Mouse (Mus musculus) left cerebral cortex, adult 2 months (tissue): ENCODE data around the gene Cd2. TPM values are rescaled to one million over a fixed set of nuclear protein-coding genes. Genes with fewer than 3 reads are reported as not detected.

Source experiments
- DNase-seq, 2 experiments: peaks; one replicate each; pipeline ENCODE4 v3.0.0; 2021 to 2022; ENCODE audit warnings: low spot score in 2 of 2, mixed read lengths in 1 of 2; ENCODE audit errors: extremely low spot score in 1 of 2
- H3K27ac ChIP-seq: fragments of 200-600 bp; 2 replicates; pipeline ENCODE4 v1.8.1; 2022
- H3K4me3 ChIP-seq: fragments of 200-600 bp; 2 replicates; pipeline ENCODE4 v1.8.1; 2022
- CTCF ChIP-seq: fragments of 200-600 bp; IDR thresholded peaks from 2 replicates; pipeline ENCODE4 v1.8.1; 2022; ENCODE audit warnings: antibody characterized with exemption, mild to moderate bottlenecking, moderate library complexity
- intact Hi-C: fragments of 180-260 bp; cut with DNase I; formaldehyde crosslinking; loops from one replicate; pipeline ENCODE4 v1.15.1; 2025
- total RNA-seq, 2 experiments: library from RNA; stranded (reverse); gene quantifications; 2 replicates each; pipeline ENCODE4 v1.2.3; 2021

The Cd2 gene
- total RNA-seq, 2 experiments from 2014 or later = not detected

- Histone ChIP-seq H3K4me3 (no peak overlapping the region), H3K27ac (no peak overlapping the region)
- TF ChIP-seq CTCF = no peak
- intact Hi-C loops = no loop called here
- DNase-seq = no peak
Observed at GRCm38 (mm10) chr3:101265561-101266091, 22.1 kb downstream of the Cd2 start.

- Histone ChIP-seq H3K4me3 (no peak overlapping the region), H3K27ac (no peak overlapping the region)
- TF ChIP-seq CTCF = no peak
- intact Hi-C loops = no loop called here
- DNase-seq = no peak
Observed at GRCm38 (mm10) chr3:101258976-101259375, 28.8 kb downstream of the Cd2 start.

GRCm38 (mm10) chr3:101256090-101256489 lies 31.6 kb downstream of the Cd2 start:
- TF ChIP-seq CTCF = no peak
- H3K27ac ChIP-seq = no peak overlapping the region
- intact Hi-C loops = no loop called here
- DNase-seq = no peak
- no peak overlapping the region for H3K4me3 ChIP-seq

GRCm38 (mm10) chr3:101252141-101252540 lies 35.6 kb downstream of the Cd2 start:
- H3K27ac ChIP-seq = no peak overlapping the region
- no peak overlapping the region for H3K4me3 ChIP-seq
- TF ChIP-seq CTCF = no peak
- intact Hi-C loops = no loop called here
- no peak for DNase-seq

GRCm38 (mm10) chr3:101249846-101250245 lies 37.9 kb downstream of the Cd2 start:
- Histone ChIP-seq H3K27ac (no peak overlapping the region), H3K4me3 (no peak overlapping the region)
- DNase-seq = no peak
- intact Hi-C loops = no loop called here
- TF ChIP-seq CTCF = no peak

GRCm38 (mm10) chr3:101245212-101245611 lies 42.5 kb downstream of the Cd2 start:
- H3K4me3 ChIP-seq = no peak overlapping the region
- no peak for TF ChIP-seq CTCF
- intact Hi-C loops = no loop called here
- no peak overlapping the region for H3K27ac ChIP-seq
- no peak for DNase-seq

- intact Hi-C loops = no loop called here
- no peak for TF ChIP-seq CTCF
- no peak for DNase-seq
- H3K4me3 ChIP-seq = no peak overlapping the region
- no peak overlapping the region for H3K27ac ChIP-seq
Observed at GRCm38 (mm10) chr3:101243002-101243401, 44.7 kb downstream of the Cd2 start.

GRCm38 (mm10) chr3:101241866-101242265 lies 45.9 kb downstream of the Cd2 start:
- Histone ChIP-seq H3K27ac (no peak overlapping the region), H3K4me3 (no peak overlapping the region)
- no peak for DNase-seq
- intact Hi-C loops = no loop called here
- TF ChIP-seq CTCF = no peak

- intact Hi-C loops = no loop called here
Observed at GRCm38 (mm10) chr3:101240859-101241258, 46.9 kb downstream of the Cd2 start.

GRCm38 (mm10) chr3:101239236-101239635 lies 48.5 kb downstream of the Cd2 start:
- intact Hi-C loops = no loop called here
- no peak for DNase-seq

More at GRCm38 (mm10) chr3:101240859-101241258, 46.9 kb downstream of the Cd2 start:
- DNase-seq = no peak
- H3K27ac ChIP-seq = no peak overlapping the region
- TF ChIP-seq CTCF = no peak
- H3K4me3 ChIP-seq = no peak overlapping the region

GRCm38 (mm10) chr3:101238695-101239094 lies 49.0 kb downstream of the Cd2 start:
- H3K4me3 ChIP-seq = no peak overlapping the region
- intact Hi-C loops = no loop called here
- H3K27ac ChIP-seq = no peak overlapping the region
- no peak for DNase-seq
- no peak for TF ChIP-seq CTCF

More at GRCm38 (mm10) chr3:101239236-101239635, 48.5 kb downstream of the Cd2 start:
- Histone ChIP-seq H3K4me3 (no peak overlapping the region), H3K27ac (no peak overlapping the region)
- no peak for TF ChIP-seq CTCF

GRCm38 (mm10) chr3:101236995-101237808 lies 50.5 kb downstream of the Cd2 start:
- no peak overlapping the region for H3K27ac ChIP-seq
- no peak for TF ChIP-seq CTCF
- intact Hi-C loops = no loop called here
- DNase-seq = no peak
- H3K4me3 ChIP-seq = no peak overlapping the region

GRCm38 (mm10) chr3:101236261-101236660 lies 51.5 kb downstream of the Cd2 start:
- Histone ChIP-seq H3K27ac (no peak overlapping the region), H3K4me3 (no peak overlapping the region)
- no peak for DNase-seq
- intact Hi-C loops = no loop called here
- no peak for TF ChIP-seq CTCF
